ENCODE assay signal across 9 mouse cellular contexts in the genomic region with DNA sequence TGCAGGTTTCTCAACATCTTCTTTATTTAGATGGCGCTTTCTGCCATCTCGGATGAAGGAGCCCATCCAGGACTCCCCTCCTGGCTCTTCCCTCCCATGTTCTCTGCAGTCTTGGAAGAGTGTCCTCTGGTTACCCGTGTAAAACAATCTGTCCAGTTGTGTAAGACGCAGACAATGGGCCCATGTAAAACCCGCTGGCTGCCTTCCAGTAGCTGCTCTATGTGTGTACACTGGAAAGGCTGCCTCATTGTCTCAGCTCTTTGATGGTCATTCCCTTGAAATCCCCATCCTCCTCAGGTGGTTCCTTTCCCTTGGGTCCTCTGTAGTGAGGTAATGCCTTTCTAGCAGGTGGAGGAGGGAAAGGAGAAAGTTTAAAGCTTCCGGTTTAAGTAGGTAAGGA.
A peak's percentile ranks its signal among the peaks of the same experiment; 100 is the strongest.
DNase-seq lines count a peak whose midpoint lies in the region; ATAC-seq lines count a peak whose summit lies in the region.
"Had no signal": no experiment of that assay in that cellular context is flagged by ENCODE, and none has a peak within 500 bp of the region (broad histone marks: within the 10 kb centered on the region; RNA-seq: fewer than 3 reads in every experiment).

No protein-coding gene starts in this region.

- no peaks in the 10 kb centered on the region for H3K36me3 ChIP-seq in kidney, embryonic 14.5 days (ENCODE audit: control insufficient read depth, insufficient read depth, low read length)
- no peaks in the 10 kb centered on the region for H3K36me3 ChIP-seq in lung, embryonic 16.5 days (ENCODE audit: control insufficient read depth, insufficient read depth, low read length)
- H3K36me3 ChIP-seq: heart, embryonic 15.5 days had no signal

- no peak for ATAC-seq in kidney, embryonic 14.5 days (ENCODE audit: low FRiP score, low TSS enrichment)
- peak; percentile 42; the same call in 1 of the 2 replicates for ATAC-seq in lung, embryonic 16.5 days (ENCODE audit: low read depth)

- 87% methylated on average over 6 of the region's 6 CpGs for WGBS in kidney, embryonic 14.5 days
- 61% methylated on average over 6 of the region's 6 CpGs for WGBS in lung, embryonic 16.5 days

- no peak overlapping the region for H3K9ac ChIP-seq in kidney, embryonic 14.5 days (ENCODE audit: low read depth, low read length)
- no peak overlapping the region for H3K9ac ChIP-seq in lung, embryonic 16.5 days (ENCODE audit: low read length)
- H3K9ac ChIP-seq: heart, embryonic 15.5 days had no signal

- H3K4me2 ChIP-seq in kidney, embryonic 14.5 days (replicated peaks; ENCODE audit: low read depth, low read length): no peak overlapping the region
- no peak overlapping the region for H3K4me2 ChIP-seq in lung, embryonic 16.5 days (ENCODE audit: low read depth, low read length)
- H3K4me2 ChIP-seq: heart, embryonic 15.5 days had no signal

- no peak overlapping the region for H3K27ac ChIP-seq in kidney, embryonic 14.5 days (ENCODE audit: low read depth, low read length)
- H3K27ac ChIP-seq in lung, embryonic 16.5 days (ENCODE audit: low read length): no peak overlapping the region
- H3K27ac ChIP-seq: heart, embryonic 15.5 days had no signal

- no peak overlapping the region for H3K4me3 ChIP-seq in kidney, embryonic 14.5 days (ENCODE audit: low read length)
- no peak overlapping the region for H3K4me3 ChIP-seq in lung, embryonic 16.5 days (ENCODE audit: low read length)
- H3K4me3 ChIP-seq: heart, embryonic 15.5 days had no signal

- intact Hi-C loops in heart, postnatal 10 days (cut with DNase I): no loop called here

- H3K4me1 ChIP-seq in kidney, embryonic 14.5 days (ENCODE audit: control insufficient read depth, insufficient read depth, low read length): no peaks in the 10 kb centered on the region
- H3K4me1 ChIP-seq in lung, embryonic 16.5 days (replicated peaks; ENCODE audit: control insufficient read depth, insufficient read depth, low read length): peaks cover 2% of the 10 kb centered on the region

- no peaks in the 10 kb centered on the region for H3K9me3 ChIP-seq in kidney, embryonic 14.5 days (ENCODE audit: control insufficient read depth, low read length)
- no peaks in the 10 kb centered on the region for H3K9me3 ChIP-seq in lung, embryonic 16.5 days (ENCODE audit: control insufficient read depth, low read length)
- H3K9me3 ChIP-seq: heart, embryonic 15.5 days had no signal

- peak; percentile 34 for DNase-seq in kidney, postnatal 14 days
- DNase-seq in gastrocnemius, adult 18-20 months (ENCODE audit: low spot score): peak; percentile 14
- DNase-seq in heart, postnatal 10 days: peak; percentile 54 to 61
- no peak for DNase-seq in natural killer cell, adult 2 months (ENCODE audit: low spot score in 2 of 2)
- no peak for DNase-seq in thymus, postnatal 25 days
- DNase-seq in urinary bladder, postnatal 4 days (ENCODE audit: low spot score in 2 of 2): no peak

- H3K27me3 ChIP-seq in kidney, embryonic 14.5 days (ENCODE audit: control insufficient read depth, insufficient read depth, low read length): no peaks in the 10 kb centered on the region
- no peaks in the 10 kb centered on the region for H3K27me3 ChIP-seq in lung, embryonic 16.5 days (ENCODE audit: control insufficient read depth, insufficient read depth, low read depth, low read length)
- H3K27me3 ChIP-seq: heart, embryonic 15.5 days had no signal

Comparison
In these comparisons a context has a peak if more than half of its experiments do, and no peak if none do; other contexts are left out.
1. DNase-seq: peak in kidney, postnatal 14 days (single experiment), gastrocnemius, adult 18-20 months (single experiment) and heart, postnatal 10 days (2 of 2); none in natural killer cell, adult 2 months (0 of 2), thymus, postnatal 25 days (single experiment) and urinary bladder, postnatal 4 days (0 of 2).